Mouse (Mus musculus) kidney, embryonic 14.5 days (tissue): ENCODE results near the gene Pof1b. TPM values are rescaled to one million over a fixed set of nuclear protein-coding genes. Genes with fewer than 3 reads are reported as not detected.

Experiments used
- ATAC-seq: fragments of 200-750 bp; cut with Nextera tagmentation; 2 replicates; pipeline ENCODE4 v1.8.0; 2017; ENCODE audit warnings: moderate number of reproducible peaks, mild to moderate bottlenecking, moderate TSS enrichment, moderate library complexity; ENCODE audit not compliant: low FRiP score, low TSS enrichment
- H3K27ac ChIP-seq: fragments of 300-500 bp; sonication (generic); 2 replicates; pipeline ENCODE4 v1.5.1; 2014; ENCODE audit warnings: low read depth, mild to moderate bottlenecking, low read length, moderate library complexity, mixed read lengths
- H3K27me3 ChIP-seq: fragments of 300-500 bp; sonication (generic); 2 replicates; pipeline ENCODE4 v1.6.1; 2014; ENCODE audit warnings: mild to moderate bottlenecking, low read length; ENCODE audit not compliant: control insufficient read depth, insufficient read depth
- H3K36me3 ChIP-seq: fragments of 300-500 bp; sonication (generic); 2 replicates; pipeline ENCODE4 v1.6.1; 2014; ENCODE audit warnings: low read length, mixed read lengths; ENCODE audit not compliant: control insufficient read depth, insufficient read depth
- H3K4me1 ChIP-seq: fragments of 300-500 bp; sonication (generic); 2 replicates; pipeline ENCODE4 v1.6.1; 2014; ENCODE audit warnings: low read length, mixed read lengths; ENCODE audit not compliant: control insufficient read depth, insufficient read depth
- H3K4me2 ChIP-seq: fragments of 300-500 bp; sonication (generic); replicated peaks from 2 replicates; pipeline ENCODE4 v1.6.1; 2014; ENCODE audit warnings: low read depth, mild to moderate bottlenecking, low read length
- H3K4me3 ChIP-seq: fragments of 300-500 bp; sonication (generic); 2 replicates; pipeline ENCODE4 v1.5.1; 2014; ENCODE audit warnings: mild to moderate bottlenecking, low read length
- H3K9ac ChIP-seq: fragments of 300-500 bp; sonication (generic); 2 replicates; pipeline ENCODE4 v1.6.1; 2014; ENCODE audit warnings: low read depth, mild to moderate bottlenecking, low read length, moderate library complexity
- H3K9me3 ChIP-seq: fragments of 300-500 bp; sonication (generic); 2 replicates; pipeline ENCODE4 v1.6.1; 2016; ENCODE audit warnings: low read length; ENCODE audit not compliant: control insufficient read depth
- WGBS: fragments of 180-500 bp; shearing (Covaris S2); extraction: QIAGEN DNeasy Blood & Tissue Kit; methylation state at CpG from one replicate; pipeline ENCODE4 v1.1.7; 2014; 5-methylcytosine and 5-hydroxymethylcytosine counted together
- polyA plus RNA-seq: library from polyadenylated mRNA; unstranded; fragments of >200 nt; fragmentation: Nextera tagmentation; extraction: Ambion mirVana; gene quantifications from 2 replicates; pipeline ENCODE4 v1.2.1, GENCODE M21; 2014

Pof1b gene
- 0.20 and 0.21 TPM in 2 replicates for polyA plus RNA-seq

DNA sequence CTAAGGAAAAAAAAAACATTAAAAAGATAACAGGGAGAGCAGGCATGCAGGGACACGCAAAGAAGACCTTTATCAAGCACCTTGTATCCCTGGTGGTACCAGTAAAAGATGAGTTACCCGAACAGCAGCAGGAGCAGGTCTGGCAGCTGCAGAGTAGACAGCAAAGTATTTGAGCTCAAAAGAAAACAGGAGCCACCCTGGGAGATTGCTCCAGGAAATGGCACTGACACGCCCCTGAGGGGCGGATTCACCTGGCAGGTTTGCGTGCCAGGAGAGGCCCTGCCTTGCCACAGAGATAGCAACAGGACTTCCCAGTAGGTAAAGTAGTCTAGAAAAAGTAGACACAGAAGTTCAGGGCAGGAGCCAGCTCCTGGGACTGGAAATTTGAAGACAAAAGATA is at the start of gene Pof1b:
Gene Pof1b (minus strand): TSS at position 144 of the 400 bp plus-strand sequence.
- Histone ChIP-seq H3K27me3 (no peaks in the 10 kb centered on the region), H3K9me3 (no peaks in the 10 kb centered on the region), H3K9ac (no peak within 1 kb of the TSS), H3K4me1 (no peaks in the 10 kb centered on the region), H3K4me3 (no peak within 1 kb of the TSS), H3K27ac (no peak within 1 kb of the TSS), H3K36me3 (no peaks in the 10 kb centered on the region), H3K4me2 (no peak within 1 kb of the TSS)
- ATAC-seq: no peak
- 53% methylated on average over 5 of the region's 5 CpGs for WGBS

DNA sequence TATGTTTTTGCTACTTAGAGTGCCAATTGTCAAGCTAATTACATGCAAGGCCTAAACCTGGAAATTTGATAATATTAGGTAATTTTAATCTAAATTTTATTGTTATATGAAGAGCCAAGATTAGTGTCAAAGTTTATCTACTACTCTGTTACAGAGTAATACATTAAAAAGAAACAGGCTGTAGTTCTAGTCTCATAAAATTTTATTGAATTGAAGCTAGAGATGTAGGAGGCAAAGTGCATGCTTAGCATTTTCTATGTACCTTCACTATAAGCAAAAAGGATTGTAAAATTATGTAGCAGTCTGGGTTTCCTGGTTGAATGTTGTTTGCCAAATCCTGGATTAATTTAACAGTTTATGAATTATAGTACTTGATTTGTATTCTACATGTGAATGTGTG is 18.1 kb upstream of the Pof1b start:
- Histone ChIP-seq H3K9me3 (no peaks in the 10 kb centered on the region), H3K4me1 (no peaks in the 10 kb centered on the region), H3K4me3 (no peak overlapping the region), H3K9ac (no peak overlapping the region), H3K27me3 (no peaks in the 10 kb centered on the region), H3K27ac (no peak overlapping the region), H3K4me2 (no peak overlapping the region), H3K36me3 (no peaks in the 10 kb centered on the region)
- no peak for ATAC-seq

DNA sequence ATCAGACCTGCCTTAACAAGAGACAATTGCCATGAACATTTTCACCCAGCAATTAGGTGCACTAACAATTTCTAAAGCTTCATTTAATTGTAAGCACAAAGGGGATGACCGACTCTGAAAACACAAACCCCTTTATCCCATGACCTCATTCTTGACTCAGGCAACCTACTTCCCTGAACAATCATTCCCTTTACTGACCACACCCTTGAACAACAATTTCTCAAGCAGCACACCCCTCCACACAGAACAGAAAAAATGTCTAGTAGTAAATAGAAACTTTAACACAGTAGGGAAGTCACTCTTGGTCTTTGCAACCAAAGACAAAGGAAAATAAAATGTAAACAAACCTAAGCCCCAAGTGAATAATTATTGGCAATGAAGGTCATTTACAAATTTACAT is 4.1 kb downstream of the Pof1b start:
- Histone ChIP-seq H3K4me1 (no peaks in the 10 kb centered on the region), H3K4me2 (no peak overlapping the region), H3K27ac (no peak overlapping the region), H3K36me3 (no peaks in the 10 kb centered on the region), H3K9ac (no peak overlapping the region), H3K27me3 (no peaks in the 10 kb centered on the region), H3K4me3 (no peak overlapping the region), H3K9me3 (no peaks in the 10 kb centered on the region)
- ATAC-seq: no peak
- 54% methylated on average over 1 of the region's 1 CpGs for WGBS

DNA sequence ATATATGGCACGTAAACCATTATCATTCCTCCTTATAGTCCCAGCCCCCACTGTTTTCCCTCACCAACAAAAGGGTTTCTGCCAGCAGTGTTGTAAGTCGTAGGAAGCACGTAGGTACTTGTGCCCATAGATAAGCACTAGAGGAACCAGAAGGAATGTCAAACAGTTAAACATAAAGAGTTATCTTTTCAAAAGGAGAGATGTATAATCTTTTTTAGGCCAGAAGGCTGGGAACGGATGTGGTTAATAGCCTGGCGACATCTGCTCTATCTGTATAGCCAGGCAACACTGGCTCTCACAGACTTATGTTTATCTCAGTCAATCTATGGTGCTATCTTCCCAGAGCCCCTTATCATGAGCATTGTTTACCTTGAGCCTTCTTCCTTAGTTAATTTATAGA is 17.8 kb downstream of the Pof1b start:
- ATAC-seq: no peak

DNA sequence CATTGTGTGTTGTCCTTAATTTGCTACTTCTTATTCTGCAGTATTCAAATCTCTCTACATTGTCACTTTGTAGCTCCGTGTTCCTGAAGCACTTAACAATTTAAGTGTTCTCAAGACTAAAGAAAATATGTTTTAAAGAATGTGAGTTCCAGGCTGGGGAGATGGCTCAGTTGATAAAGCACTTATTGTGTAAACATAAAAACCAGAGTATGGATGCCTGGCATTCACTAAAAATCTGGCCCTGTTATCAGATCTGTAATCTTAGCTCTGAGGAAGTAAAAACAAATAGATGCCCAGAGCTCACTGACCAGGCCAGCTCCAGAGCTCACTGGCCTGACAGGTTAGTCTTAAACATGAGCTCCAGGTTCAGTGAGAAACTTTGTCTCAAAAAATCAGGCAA is 22.9 kb downstream of the Pof1b start:
- 63% methylated on average over 1 of the region's 1 CpGs for WGBS
- Histone ChIP-seq H3K27me3 (no peaks in the 10 kb centered on the region), H3K36me3 (no peaks in the 10 kb centered on the region), H3K9me3 (no peaks in the 10 kb centered on the region), H3K4me3 (no peak overlapping the region), H3K4me1 (no peaks in the 10 kb centered on the region), H3K4me2 (no peak overlapping the region), H3K27ac (no peak overlapping the region), H3K9ac (no peak overlapping the region)
- no peak for ATAC-seq

More for the DNA sequence above, 17.8 kb downstream of the Pof1b start:
- no peaks in the 10 kb centered on the region for H3K9me3 ChIP-seq
- H3K27ac ChIP-seq: no peak overlapping the region
- 79% methylated on average over 5 of the region's 5 CpGs for WGBS
- H3K9ac ChIP-seq: no peak overlapping the region
- no peaks in the 10 kb centered on the region for H3K27me3 ChIP-seq
- H3K4me1 ChIP-seq: no peaks in the 10 kb centered on the region
- H3K4me3 ChIP-seq: no peak overlapping the region
- no peak overlapping the region for H3K4me2 ChIP-seq
- H3K36me3 ChIP-seq: no peaks in the 10 kb centered on the region

DNA sequence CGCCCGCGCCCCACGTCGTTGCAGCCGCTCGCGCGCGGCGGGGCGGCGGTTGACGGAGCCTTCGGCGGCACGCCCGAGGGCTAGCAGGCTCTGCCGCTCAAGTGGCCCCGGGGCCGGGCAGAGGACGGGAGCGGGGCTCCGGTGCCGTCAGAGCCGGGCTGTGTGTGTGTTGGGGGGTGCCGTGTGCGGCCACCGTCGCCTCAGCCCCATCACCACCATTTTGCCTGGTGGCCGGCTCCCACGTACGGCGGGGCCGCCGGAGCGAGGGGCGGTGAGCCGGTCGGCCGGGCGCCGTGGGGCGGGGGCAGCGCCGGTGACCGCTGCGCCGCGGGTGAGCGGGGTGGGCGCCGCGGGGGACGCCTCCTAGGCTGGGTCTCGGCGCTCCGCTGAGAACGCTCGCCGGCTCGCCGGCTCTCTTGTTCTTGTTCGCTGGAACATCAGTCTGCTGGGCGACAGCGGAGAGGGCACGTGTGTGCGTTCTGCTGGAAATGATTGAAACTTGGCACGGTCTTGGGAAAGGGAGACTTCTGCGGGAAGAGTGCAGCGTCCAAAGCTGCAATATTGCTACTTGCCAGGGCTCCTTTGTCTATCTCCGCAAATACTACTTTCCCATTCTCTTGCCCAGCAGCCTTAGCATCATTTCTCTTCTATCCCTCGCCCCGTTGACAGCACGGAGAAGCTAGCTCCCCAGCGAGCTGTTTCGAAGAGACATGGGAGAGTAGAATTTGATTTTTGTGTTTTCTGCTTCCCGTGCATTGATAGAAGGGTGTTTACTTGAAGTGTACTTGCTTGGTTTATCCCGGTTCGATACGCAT is 96.9 kb downstream of the Pof1b start:
- peak overlapping the region; percentile 69 for H3K9ac ChIP-seq
- peak; percentile 76 for ATAC-seq
- 33% methylated on average over 63 of the region's 81 CpGs for WGBS
- H3K36me3 ChIP-seq: no peaks in the 10 kb centered on the region
- peak overlapping the region; percentile 41 for H3K4me2 ChIP-seq
- H3K9me3 ChIP-seq: no peaks in the 10 kb centered on the region
- peak overlapping the region; percentile 37; the same call in 1 of the 2 replicates for H3K27ac ChIP-seq
- H3K27me3 ChIP-seq: no peaks in the 10 kb centered on the region
- H3K4me1 ChIP-seq: no peaks in the 10 kb centered on the region
- peak overlapping the region; percentile 55 for H3K4me3 ChIP-seq

DNA sequence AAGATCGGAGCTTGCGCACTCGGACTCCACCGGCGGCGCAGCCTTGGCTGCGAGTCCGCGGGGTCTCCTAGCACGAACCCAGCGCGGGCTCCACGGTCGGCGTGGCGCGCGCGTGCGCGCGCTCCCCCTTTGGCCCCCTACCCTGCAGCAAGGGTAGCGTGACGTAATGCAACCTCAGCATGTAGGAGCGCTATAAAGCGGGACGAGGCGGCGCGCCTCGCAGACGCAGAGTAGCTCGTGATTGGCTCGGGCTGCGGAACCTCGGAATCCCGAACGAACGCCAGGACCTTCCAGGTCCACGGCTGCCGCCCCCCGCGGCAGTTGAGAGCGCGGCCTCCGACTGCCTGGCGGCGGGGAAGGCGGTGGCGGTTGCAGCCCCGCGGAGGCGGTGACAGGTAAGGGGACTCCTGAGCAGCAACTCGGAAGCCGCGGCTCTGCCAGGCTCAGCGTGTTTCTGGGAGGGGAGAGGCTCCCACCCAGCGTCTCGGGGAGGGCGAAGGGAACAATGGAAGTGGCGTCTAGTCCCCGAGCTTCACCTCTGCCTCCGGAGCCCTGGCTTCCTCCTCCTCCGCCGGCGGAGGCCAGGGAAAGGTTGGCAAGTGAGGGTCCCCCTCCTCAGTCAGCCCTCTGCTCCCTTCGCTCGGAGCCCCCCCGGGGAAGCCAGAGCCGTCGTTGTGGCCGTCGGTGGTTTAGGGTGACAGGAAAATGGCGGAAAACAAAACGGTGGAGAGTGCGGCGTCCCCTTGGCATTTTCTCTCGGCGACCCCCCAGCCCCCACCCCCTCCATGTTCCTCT is 97.7 kb downstream of the Pof1b start, which contains the start of gene Zfp711:
Gene Zfp711 (plus strand): TSS at position 16 of the 795 bp plus-strand sequence.
- Histone ChIP-seq H3K4me2 (peak within 1 kb of the TSS; percentile 41), H3K9me3 (no peaks in the 10 kb centered on the region), H3K9ac (peak within 1 kb of the TSS; percentile 69), H3K27ac (peak within 1 kb of the TSS; percentile 37; the same call in 1 of the 2 replicates), H3K4me3 (peak within 1 kb of the TSS; percentile 55), H3K4me1 (no peaks in the 10 kb centered on the region), H3K27me3 (no peaks in the 10 kb centered on the region), H3K36me3 (no peaks in the 10 kb centered on the region)
- peak; percentile 97 for ATAC-seq
- WGBS: 22% methylated on average over 60 of the region's 79 CpGs
